Mouse (Mus musculus) limb, embryonic 13.5 days (tissue): ENCODE results near the gene Rhd. TPM values are rescaled to one million over a fixed set of nuclear protein-coding genes. Genes with fewer than 3 reads are reported as not detected.

ENCODE experiments used
- ATAC-seq: fragments of 200-750 bp; cut with Nextera tagmentation; 2 replicates; pipeline ENCODE4 v1.8.0; 2017; ENCODE audit warnings: low read depth, moderate number of reproducible peaks, moderate TSS enrichment; ENCODE audit not compliant: low FRiP score
- H3K27ac ChIP-seq: fragments of 300-500 bp; sonication (generic); 2 replicates; pipeline ENCODE4 v1.5.1; 2015; ENCODE audit warnings: inconsistent platforms, mild to moderate bottlenecking, moderate library complexity
- H3K27me3 ChIP-seq: fragments of 300-500 bp; sonication (generic); 2 replicates; pipeline ENCODE4 v1.6.1; 2015; ENCODE audit warnings: mild to moderate bottlenecking, inconsistent platforms
- H3K36me3 ChIP-seq: fragments of 300-500 bp; sonication (generic); 2 replicates; pipeline ENCODE4 v1.6.1; 2015; ENCODE audit warnings: inconsistent platforms, mild to moderate bottlenecking, moderate library complexity
- H3K4me1 ChIP-seq: fragments of 300-500 bp; sonication (generic); 2 replicates; pipeline ENCODE4 v1.6.1; 2015; ENCODE audit warnings: inconsistent platforms
- H3K4me2 ChIP-seq: fragments of 300-500 bp; sonication (generic); replicated peaks from 2 replicates; pipeline ENCODE4 v1.6.1; 2015; ENCODE audit warnings: inconsistent platforms, mild to moderate bottlenecking, moderate library complexity
- H3K4me3 ChIP-seq: fragments of 300-500 bp; sonication (generic); 2 replicates; pipeline ENCODE4 v1.5.1; 2015; ENCODE audit warnings: moderate library complexity, mild to moderate bottlenecking, inconsistent platforms
- H3K9ac ChIP-seq: fragments of 300-500 bp; sonication (generic); 2 replicates; pipeline ENCODE4 v1.6.1; 2015; ENCODE audit warnings: mild to moderate bottlenecking, inconsistent platforms
- H3K9me3 ChIP-seq: fragments of 300-500 bp; sonication (generic); 2 replicates; pipeline ENCODE4 v1.6.1; 2016; ENCODE audit warnings: inconsistent platforms
- WGBS: fragments of 180-500 bp; shearing (Covaris S2); methylation state at CpG from one replicate; pipeline ENCODE4 v1.1.7; 2015; 5-methylcytosine and 5-hydroxymethylcytosine counted together
- polyA plus RNA-seq: library from polyadenylated mRNA; unstranded; fragments of >200 nt; fragmentation: Nextera tagmentation; extraction: Ambion mirVana; gene quantifications from 2 replicates; pipeline ENCODE4 v1.2.1, GENCODE M21; 2015

Gene Rhd
- polyA plus RNA-seq, 1 experiment from 2014 or later = 2.9 TPM

DNA sequence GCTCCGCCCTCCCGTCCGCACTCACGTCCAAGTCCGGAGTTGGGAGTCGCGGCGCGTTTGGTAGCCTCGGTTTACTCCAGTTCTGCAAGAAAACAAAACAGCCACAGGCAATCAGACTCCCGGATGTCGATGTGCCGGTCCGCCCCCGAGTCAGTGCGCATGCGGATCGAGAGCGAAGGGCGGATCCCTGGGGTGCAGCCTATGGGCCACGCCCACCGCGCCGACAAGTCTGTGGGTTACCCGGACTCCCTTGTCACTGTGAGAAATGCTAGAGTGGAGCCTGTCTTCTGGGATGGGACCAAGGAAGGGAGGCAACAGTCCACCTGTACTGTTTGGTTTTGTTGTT lies 50.5 kb downstream of the Rhd start, which contains the start of gene Tmem50a:
Gene Tmem50a, minus strand, starts transcription at position 161 of the 346 bp plus-strand sequence.
- no peaks in the 10 kb centered on the region for H3K9me3 ChIP-seq
- peaks cover 18% of the 10 kb centered on the region for H3K4me1 ChIP-seq
- peak within 1 kb of the TSS; percentile 94 for H3K9ac ChIP-seq
- H3K36me3 ChIP-seq = peaks cover 21% of the 10 kb centered on the region
- peak within 1 kb of the TSS; percentile 79 for H3K4me2 ChIP-seq
- H3K4me3 ChIP-seq = peak within 1 kb of the TSS; percentile 96
- WGBS = under 1% methylated on average over 25 of the region's 25 CpGs
- no peaks in the 10 kb centered on the region for H3K27me3 ChIP-seq
- peak within 1 kb of the TSS; percentile 88 for H3K27ac ChIP-seq
- ATAC-seq = peak; percentile 93

GRCm38 (mm10) chr4:134915223-134916050 lies 51.1 kb downstream of the Rhd start:
- Histone ChIP-seq H3K36me3 (peaks cover 18% of the 10 kb centered on the region), H3K9me3 (no peaks in the 10 kb centered on the region), H3K4me3 (peak overlapping the region; percentile 96), H3K4me2 (peak overlapping the region; percentile 79), H3K27ac (no peak overlapping the region), H3K4me1 (peaks cover 18% of the 10 kb centered on the region), H3K27me3 (no peaks in the 10 kb centered on the region), H3K9ac (peak overlapping the region; percentile 94; the same call in 1 of the 2 replicates)
- WGBS = 54% methylated on average over 14 of the region's 14 CpGs
- ATAC-seq = peak; percentile 3; the same call in 1 of the 2 replicates

- 75% methylated on average over 3 of the region's 3 CpGs for WGBS
- peaks cover 2% of the 10 kb centered on the region for H3K36me3 ChIP-seq
- peaks cover 18% of the 10 kb centered on the region for H3K4me1 ChIP-seq
These were observed 52.9 kb downstream of the Rhd start for GRCm38 (mm10) chr4:134917194-134917593.

GRCm38 (mm10) chr4:134918381-134918780 lies 54.0 kb downstream of the Rhd start:
- no peak overlapping the region for H3K27ac ChIP-seq
- no peak for ATAC-seq
- no peak overlapping the region for H3K4me3 ChIP-seq
- H3K27me3 ChIP-seq = no peaks in the 10 kb centered on the region
- no peaks in the 10 kb centered on the region for H3K9me3 ChIP-seq
- peaks cover 13% of the 10 kb centered on the region for H3K4me1 ChIP-seq
- no peaks in the 10 kb centered on the region for H3K36me3 ChIP-seq
- no peak overlapping the region for H3K4me2 ChIP-seq
- WGBS = 57% methylated on average over 7 of the region's 7 CpGs
- no peak overlapping the region for H3K9ac ChIP-seq

More at GRCm38 (mm10) chr4:134917194-134917593, 52.9 kb downstream of the Rhd start:
- H3K4me3 ChIP-seq = no peak overlapping the region
- H3K9me3 ChIP-seq = no peaks in the 10 kb centered on the region
- no peak overlapping the region for H3K9ac ChIP-seq
- H3K27me3 ChIP-seq = no peaks in the 10 kb centered on the region
- H3K27ac ChIP-seq = no peak overlapping the region
- ATAC-seq = no peak
- H3K4me2 ChIP-seq = no peak overlapping the region

GRCm38 (mm10) chr4:134919733-134920540 lies 55.6 kb downstream of the Rhd start:
- peaks cover 7% of the 10 kb centered on the region for H3K4me1 ChIP-seq
- no peak overlapping the region for H3K4me2 ChIP-seq
- H3K36me3 ChIP-seq = no peaks in the 10 kb centered on the region
- 40% methylated on average over 12 of the region's 12 CpGs for WGBS
- ATAC-seq = no peak
- H3K9me3 ChIP-seq = no peaks in the 10 kb centered on the region
- H3K27me3 ChIP-seq = no peaks in the 10 kb centered on the region
- no peak overlapping the region for H3K4me3 ChIP-seq
- H3K9ac ChIP-seq = no peak overlapping the region
- H3K27ac ChIP-seq = no peak overlapping the region

DNA sequence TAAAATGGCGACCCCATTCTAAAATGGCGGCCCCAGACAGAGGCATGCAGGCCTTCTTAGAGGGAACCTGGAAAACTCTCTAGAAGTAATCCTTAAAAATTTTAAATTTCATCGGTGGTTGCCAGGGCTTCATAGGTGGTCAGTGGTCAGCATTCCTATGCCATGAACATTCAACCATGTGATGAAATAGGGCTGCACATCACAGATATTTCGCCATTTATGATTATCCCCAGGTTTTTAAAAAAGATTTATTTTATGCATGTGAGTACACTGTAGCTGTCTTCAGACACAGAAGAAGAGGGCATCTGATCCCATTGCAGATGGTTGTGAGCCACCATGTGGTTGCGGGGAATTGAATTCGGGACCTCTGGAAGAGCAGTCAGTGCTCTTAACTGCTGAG lies 56.3 kb downstream of the Rhd start:
- WGBS = 92% methylated on average over 6 of the region's 6 CpGs
- H3K4me1 ChIP-seq = peaks cover 6% of the 10 kb centered on the region
- H3K9me3 ChIP-seq = no peaks in the 10 kb centered on the region
- no peak overlapping the region for H3K4me2 ChIP-seq
- H3K9ac ChIP-seq = no peak overlapping the region
- H3K36me3 ChIP-seq = peaks cover 5% of the 10 kb centered on the region
- no peak overlapping the region for H3K4me3 ChIP-seq
- ATAC-seq = no peak
- H3K27ac ChIP-seq = no peak overlapping the region
- no peaks in the 10 kb centered on the region for H3K27me3 ChIP-seq

DNA sequence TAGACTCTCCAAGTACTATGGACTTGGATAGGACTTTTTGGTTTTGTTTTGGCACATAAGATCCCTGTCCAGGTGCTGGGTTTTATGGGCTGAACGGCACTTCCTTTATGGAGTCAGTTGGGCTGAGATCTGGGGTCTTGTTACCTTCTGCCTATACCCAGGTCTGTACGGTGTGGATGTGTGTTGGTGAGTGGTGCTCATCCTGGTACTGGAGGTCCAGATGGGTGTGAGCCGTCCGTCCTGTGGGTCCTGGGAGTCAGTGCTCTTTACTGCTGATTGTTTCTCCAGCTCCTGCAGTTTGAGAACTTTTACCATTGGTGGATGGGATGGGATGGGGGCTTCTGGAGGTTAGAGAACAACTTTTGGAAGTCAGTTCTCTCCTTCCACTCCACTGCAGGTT lies 57.4 kb downstream of the Rhd start:
- no peak overlapping the region for H3K4me3 ChIP-seq
- H3K9ac ChIP-seq = no peak overlapping the region
- no peak overlapping the region for H3K27ac ChIP-seq
- ATAC-seq = no peak
- 80% methylated on average over 4 of the region's 4 CpGs for WGBS
- no peak overlapping the region for H3K4me2 ChIP-seq
- no peaks in the 10 kb centered on the region for H3K27me3 ChIP-seq
- no peaks in the 10 kb centered on the region for H3K9me3 ChIP-seq
- peaks cover 14% of the 10 kb centered on the region for H3K4me1 ChIP-seq
- peaks cover 16% of the 10 kb centered on the region for H3K36me3 ChIP-seq

DNA sequence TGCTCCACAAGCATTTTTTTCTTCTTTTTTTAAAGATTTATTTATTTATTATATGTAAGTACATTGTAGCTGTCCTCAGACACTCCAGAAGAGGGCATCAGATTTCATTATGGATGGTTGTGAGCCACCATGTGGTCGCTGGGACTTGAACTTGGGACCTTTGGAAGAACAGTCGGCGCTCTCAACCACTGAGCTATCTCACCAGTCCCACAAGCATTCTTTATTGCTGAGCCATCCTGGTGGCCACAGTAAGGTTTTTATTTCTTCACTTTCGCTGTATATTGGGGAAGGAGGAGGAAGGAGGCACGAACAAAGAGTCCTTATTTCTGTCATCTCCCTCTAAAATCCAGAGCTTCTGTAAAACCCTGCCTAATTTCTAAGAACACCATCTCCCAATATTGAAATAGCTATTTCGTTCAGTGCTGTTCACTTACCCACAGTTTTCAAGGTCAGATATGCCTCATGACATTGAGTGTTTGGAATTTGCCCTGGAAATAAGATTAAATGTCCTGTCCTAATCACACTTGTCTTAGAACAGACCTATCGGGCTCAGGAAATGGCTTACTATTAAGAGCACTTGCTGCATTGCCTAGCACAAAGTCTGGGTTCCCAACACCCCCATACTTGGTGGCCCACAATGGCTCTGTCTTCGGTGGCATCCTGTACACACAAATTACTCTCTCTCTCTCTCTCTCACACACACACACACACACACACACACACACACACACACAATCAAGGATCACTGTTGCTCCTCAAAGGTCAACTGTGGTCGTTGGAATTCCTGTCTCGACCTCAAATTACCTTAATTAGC lies 58.0 kb downstream of the Rhd start:
- Histone ChIP-seq H3K27me3 (no peaks in the 10 kb centered on the region), H3K36me3 (peaks cover 21% of the 10 kb centered on the region), H3K4me3 (peak overlapping the region; percentile 81), H3K9me3 (no peaks in the 10 kb centered on the region), H3K27ac (peak overlapping the region; percentile 82), H3K4me1 (peaks cover 14% of the 10 kb centered on the region), H3K9ac (peak overlapping the region; percentile 67), H3K4me2 (peak overlapping the region; percentile 74)
- WGBS = 62% methylated on average over 10 of the region's 10 CpGs
- ATAC-seq = no peak

GRCm38 (mm10) chr4:134922925-134923244 lies 58.5 kb downstream of the Rhd start:
- Histone ChIP-seq H3K4me1 (peaks cover 14% of the 10 kb centered on the region), H3K27ac (peak overlapping the region; percentile 82), H3K9ac (peak overlapping the region; percentile 67), H3K9me3 (no peaks in the 10 kb centered on the region), H3K4me2 (peak overlapping the region; percentile 74), H3K27me3 (no peaks in the 10 kb centered on the region), H3K4me3 (peak overlapping the region; percentile 81), H3K36me3 (peaks cover 27% of the 10 kb centered on the region)
- WGBS = 0% methylated on average over 13 of the region's 13 CpGs
- ATAC-seq = 0 out of 2 replicates have a peak, but pooled peaks have one; percentile 60

DNA sequence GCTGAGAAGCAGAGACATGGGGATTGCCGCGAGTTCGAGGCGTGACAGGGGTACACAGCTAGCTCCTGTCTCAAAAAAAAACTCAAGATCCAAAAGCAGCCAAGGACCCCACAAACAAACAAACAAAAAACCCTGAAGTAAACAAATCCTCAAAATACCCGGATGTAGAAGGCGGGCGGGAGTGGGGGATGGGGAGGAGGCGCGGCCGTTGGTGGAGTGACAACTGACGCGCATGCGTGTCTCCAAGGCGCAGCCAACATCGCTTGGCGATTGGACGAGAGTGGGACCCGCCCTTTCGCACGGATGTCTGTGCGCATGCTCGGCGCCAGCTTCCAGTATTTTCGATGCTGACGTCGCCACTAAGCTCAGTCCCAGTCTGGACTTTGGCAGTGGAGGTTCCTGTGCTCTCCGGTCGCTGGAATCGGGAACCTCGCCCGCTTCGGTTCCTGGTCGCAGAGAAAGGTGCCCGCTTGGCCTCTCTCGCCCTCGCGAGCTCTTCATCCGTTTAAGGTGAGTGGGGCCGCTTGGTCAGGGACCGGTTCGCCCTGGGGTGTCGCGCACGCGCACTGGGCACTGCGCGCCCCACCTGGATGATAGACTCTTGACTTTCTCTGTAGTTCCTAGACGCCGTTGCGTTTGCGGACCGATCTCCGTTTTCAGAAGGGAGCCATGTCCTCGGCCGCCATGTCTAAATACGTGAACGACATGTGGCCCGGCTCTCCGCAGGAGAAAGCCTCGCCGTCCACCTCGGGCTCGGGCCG lies 59.1 kb downstream of the Rhd start, which contains the start of gene Rsrp1:
Gene Rsrp1, plus strand, starts transcription at position 335 of the 761 bp plus-strand sequence.
- Histone ChIP-seq H3K36me3 (peaks cover 33% of the 10 kb centered on the region), H3K4me3 (peak within 1 kb of the TSS; percentile 81), H3K4me1 (peaks cover 14% of the 10 kb centered on the region), H3K27ac (peak within 1 kb of the TSS; percentile 94), H3K27me3 (no peaks in the 10 kb centered on the region), H3K9me3 (no peaks in the 10 kb centered on the region), H3K4me2 (peak within 1 kb of the TSS; percentile 74), H3K9ac (peak within 1 kb of the TSS; percentile 98)
- under 1% methylated on average over 64 of the region's 64 CpGs for WGBS
- ATAC-seq = peak; percentile 92
